12 mouse cellular contexts compared by ENCODE assay signal in the genomic region with DNA sequence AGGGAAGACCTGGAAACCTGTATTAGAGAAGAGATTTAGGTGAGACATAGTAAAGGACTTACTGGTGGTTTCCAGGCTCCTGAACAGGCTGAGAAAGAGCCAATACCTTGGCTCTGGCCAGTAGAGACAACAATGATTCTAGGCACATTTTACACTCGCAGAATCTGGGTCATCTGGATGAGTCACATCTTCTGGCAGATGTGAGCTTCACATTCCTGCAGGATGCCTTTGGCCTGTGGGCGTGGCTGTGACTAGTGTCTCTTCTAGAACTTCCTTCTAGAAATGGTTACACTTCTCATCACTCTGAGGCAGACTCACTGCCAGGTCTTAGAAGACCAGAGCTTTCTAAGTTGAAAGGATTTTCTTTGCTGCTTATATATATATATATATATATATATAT.
A peak's percentile ranks its signal among the peaks of the same experiment; 100 is the strongest.
DNase-seq lines count a peak whose midpoint lies in the region; ATAC-seq and TF ChIP-seq lines count a peak whose summit lies in the region.
"Had no signal": no experiment of that assay in that cellular context is flagged by ENCODE, and none has a peak within 500 bp of the region (broad histone marks: within the 10 kb centered on the region; RNA-seq: fewer than 3 reads in every experiment).

No protein-coding gene starts in this region.

- H3K4me3 ChIP-seq in heart, embryonic 12.5 days = no peak overlapping the region
- H3K4me3 ChIP-seq in gastrocnemius, adult 2 months = no peak overlapping the region
- H3K4me3 ChIP-seq in midbrain, embryonic 15.5 days = no peak overlapping the region
- no peak overlapping the region for H3K4me3 ChIP-seq in thymus, adult 2 months (ENCODE audit: control insufficient read depth, insufficient read depth, low read length)
- H3K4me3 ChIP-seq: erythroblast, embryonic 14.5 days; hindbrain, embryonic 10.5 days had no signal

- peak; percentile 21 for DNase-seq in heart, adult 8-10 months (ENCODE audit: low spot score)
- peak; percentile 10 to 27 for DNase-seq in urinary bladder, postnatal 36 days (ENCODE audit: low spot score in 2 of 2)
- no peak for DNase-seq in urinary bladder, postnatal 4 days (ENCODE audit: low spot score in 2 of 2)
- DNase-seq in gastrocnemius, adult 2 months = peak; percentile 68
- no peak for DNase-seq in cerebellum, postnatal 14 days
- DNase-seq in thymus, adult 2 months = no peak
- DNase-seq: cerebellum, postnatal 25 days had no signal

- ATAC-seq in heart, embryonic 12.5 days (ENCODE audit: insufficient number of reproducible peaks, low FRiP score) = no peak
- ATAC-seq in midbrain, embryonic 15.5 days (replicated peaks) = no peak

- no peak overlapping the region for H3K4me2 ChIP-seq in heart, embryonic 12.5 days
- no peak overlapping the region for H3K4me2 ChIP-seq in midbrain, embryonic 15.5 days

- H3K9ac ChIP-seq in heart, embryonic 12.5 days = no peak overlapping the region
- H3K9ac ChIP-seq in midbrain, embryonic 15.5 days = no peak overlapping the region

- no peak overlapping the region for H3K27ac ChIP-seq in heart, embryonic 12.5 days (ENCODE audit: poor library complexity, severe bottlenecking)
- H3K27ac ChIP-seq in gastrocnemius, adult 2 months = no peak overlapping the region
- no peak overlapping the region for H3K27ac ChIP-seq in midbrain, embryonic 15.5 days
- H3K27ac ChIP-seq in thymus, adult 2 months (ENCODE audit: control insufficient read depth, insufficient read depth, low read length) = no peak overlapping the region
- H3K27ac ChIP-seq: hindbrain, embryonic 10.5 days; kidney, postnatal 0 days had no signal

- peaks cover 5% of the 10 kb centered on the region for H3K4me1 ChIP-seq in heart, embryonic 12.5 days (replicated peaks)
- H3K4me1 ChIP-seq in midbrain, embryonic 15.5 days = peaks cover 7% of the 10 kb centered on the region; the same call in 1 of the 2 replicates
- no peaks in the 10 kb centered on the region for H3K4me1 ChIP-seq in thymus, adult 2 months (replicated peaks; ENCODE audit: control insufficient read depth, insufficient read depth, low read length)

- H3K27me3 ChIP-seq in heart, embryonic 12.5 days (replicated peaks) = no peaks in the 10 kb centered on the region
- no peaks in the 10 kb centered on the region for H3K27me3 ChIP-seq in midbrain, embryonic 15.5 days (replicated peaks)
- no peaks in the 10 kb centered on the region for H3K27me3 ChIP-seq in thymus, adult 2 months (ENCODE audit: control insufficient read depth, insufficient read depth, low read length)

- TF ChIP-seq POLR2A in thymus, adult 2 months (IDR thresholded peaks at IDR 0.05; ENCODE audit: control insufficient read depth, extremely low read depth, insufficient read depth, low read length, poor library complexity) = no peak

- H3K9me3 ChIP-seq in heart, embryonic 12.5 days (replicated peaks) = no peaks in the 10 kb centered on the region
- H3K9me3 ChIP-seq in midbrain, embryonic 15.5 days = no peaks in the 10 kb centered on the region
- H3K9me3 ChIP-seq: hindbrain, embryonic 10.5 days had no signal

- H3K36me3 ChIP-seq in heart, embryonic 12.5 days = no peaks in the 10 kb centered on the region
- H3K36me3 ChIP-seq in midbrain, embryonic 15.5 days (replicated peaks) = no peaks in the 10 kb centered on the region
- no peaks in the 10 kb centered on the region for H3K36me3 ChIP-seq in thymus, adult 2 months (ENCODE audit: control insufficient read depth, insufficient read depth, low read length)
- H3K36me3 ChIP-seq: hindbrain, embryonic 10.5 days had no signal

- intact Hi-C loops in gastrocnemius, adult 2 months (cut with DNase I) = no loop called here

- WGBS in heart, embryonic 12.5 days = 60% methylated on average over 2 of the region's 2 CpGs
- 86% methylated on average over 2 of the region's 2 CpGs for WGBS in midbrain, embryonic 15.5 days
- WGBS in thymus, adult 2 months = 89% methylated on average over 2 of the region's 2 CpGs

- TF ChIP-seq CTCF in gastrocnemius, adult 2 months (IDR thresholded peaks at IDR 0.05) = no peak
- TF ChIP-seq CTCF in thymus, adult 2 months (IDR thresholded peaks at IDR 0.05; ENCODE audit: borderline replicate concordance, control insufficient read depth, extremely low read depth, insufficient read depth, low read length, poor library complexity) = no peak

Comparison
In these comparisons a context has a peak if more than half of its experiments do, and no peak if none do; other contexts are left out.
1. DNase-seq: peak in heart, adult 8-10 months (single experiment), urinary bladder, postnatal 36 days (2 of 2) and gastrocnemius, adult 2 months (single experiment); none in urinary bladder, postnatal 4 days (0 of 2), cerebellum, postnatal 14 days (0 of 2) and thymus, adult 2 months (single experiment).